Mouse (Mus musculus) adrenal gland, adult 8-10 months (tissue): ENCODE data around the gene Ank. TPM values are rescaled to one million over a fixed set of nuclear protein-coding genes. Genes with fewer than 3 reads are reported as not detected.
"Not testable (repeated sequence)": the region's sequence is repeated elsewhere in the genome, so short reads cannot be mapped to it uniquely, and the experiment has no call there.

Source experiments
- DNase-seq: peaks from one replicate; pipeline ENCODE4 v3.0.0; 2022
- total RNA-seq, 4 experiments: library from RNA; stranded (reverse); gene quantifications; 2 replicates each; pipeline ENCODE4 v1.2.4; 2022

Gene Ank
- total RNA-seq, 4 experiments from 2014 or later, result 38.2 to 68.7 (median 50.9) TPM

DNA sequence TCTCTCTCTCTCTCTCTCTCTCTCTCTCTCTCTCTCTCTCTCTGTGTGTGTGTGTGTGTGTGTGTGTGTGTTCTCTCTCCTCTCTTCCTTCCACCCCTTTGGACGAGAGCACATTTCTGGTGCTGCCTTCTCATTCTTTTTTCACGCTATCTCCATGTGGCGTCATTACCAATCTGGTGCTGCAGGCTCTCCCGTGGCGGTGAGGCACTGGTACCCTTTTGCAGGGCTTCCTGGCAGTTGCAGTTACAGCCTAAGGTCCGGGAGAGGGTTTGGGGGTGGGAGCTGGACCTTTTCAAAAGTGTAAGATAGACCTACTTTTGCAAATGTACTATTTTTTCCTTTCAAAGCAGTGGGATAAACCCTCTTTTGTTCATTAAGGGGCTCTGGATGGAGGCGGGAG lies 1.2 kb downstream of the Ank start:
- DNase-seq, result no peak

DNA sequence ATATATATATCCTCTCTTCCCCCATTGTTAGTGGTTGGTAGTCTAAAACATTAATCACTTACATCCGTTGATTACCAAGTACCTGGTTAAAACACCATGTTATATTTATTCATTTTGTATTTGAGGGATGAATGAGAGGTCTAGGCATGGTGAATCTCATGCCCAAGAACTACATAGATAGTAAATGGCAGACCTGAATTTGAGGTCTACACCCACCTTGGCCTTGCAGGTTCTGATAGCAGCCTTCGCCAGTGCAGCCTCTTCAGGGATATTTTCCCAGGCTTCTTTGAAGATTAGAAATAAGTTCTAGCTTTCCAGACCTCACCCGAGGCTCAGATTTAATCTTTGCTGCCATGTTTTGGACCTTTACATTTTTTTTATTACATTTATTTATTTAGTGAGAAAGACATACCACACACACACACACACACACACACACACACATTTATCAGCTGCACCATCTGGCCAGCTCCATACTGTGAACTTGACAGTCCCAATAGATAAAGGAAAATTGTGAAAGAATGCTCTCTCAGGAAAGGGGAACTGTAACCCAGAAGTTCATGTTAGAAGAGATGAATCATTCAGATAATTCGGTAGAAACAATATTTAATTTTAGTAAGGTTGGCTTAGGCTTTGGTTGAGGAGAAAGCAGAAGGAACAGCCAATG lies 2.5 kb downstream of the Ank start:
- DNase-seq, result no peak

DNA sequence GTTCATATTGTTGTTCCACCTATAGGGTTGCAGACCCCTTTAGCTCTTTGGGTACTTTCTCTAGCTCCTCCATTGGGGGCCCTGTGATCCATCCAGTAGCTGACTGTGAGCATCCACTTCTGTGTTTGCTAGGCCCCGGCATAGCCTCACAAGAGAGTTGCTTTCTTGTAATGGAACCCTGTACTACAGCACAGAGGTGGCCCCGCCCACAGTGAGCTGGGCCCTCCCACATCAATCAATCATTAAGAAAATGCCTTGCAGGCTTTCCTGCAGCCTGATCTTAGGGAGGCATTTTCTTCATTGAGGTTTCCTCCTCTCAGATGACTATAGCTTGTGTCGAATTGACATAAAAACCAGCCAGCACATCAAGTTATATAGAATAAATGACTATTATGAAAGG lies 3.9 kb downstream of the Ank start:
- DNase-seq, result not testable (repeated sequence)

DNA sequence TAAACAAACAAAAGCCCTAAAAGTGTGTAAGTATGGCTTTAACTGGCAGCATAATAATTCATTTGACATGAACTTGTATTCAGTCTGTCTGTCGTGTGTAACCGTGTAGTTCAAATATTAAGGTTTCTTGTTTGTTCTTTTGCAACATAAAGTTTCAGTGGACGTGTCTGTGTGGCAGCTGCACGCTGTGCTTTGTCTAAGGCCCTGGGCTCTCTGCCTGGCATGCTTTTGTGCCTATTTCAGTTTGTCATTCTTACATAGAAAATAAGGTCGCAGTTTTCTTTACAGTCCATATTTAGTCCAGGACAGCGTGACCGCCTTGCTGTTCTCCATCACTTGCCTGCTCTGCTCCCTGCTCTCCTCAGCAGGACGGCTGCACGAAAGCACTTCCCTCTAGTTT lies 5.8 kb downstream of the Ank start:
- no peak for DNase-seq

DNA sequence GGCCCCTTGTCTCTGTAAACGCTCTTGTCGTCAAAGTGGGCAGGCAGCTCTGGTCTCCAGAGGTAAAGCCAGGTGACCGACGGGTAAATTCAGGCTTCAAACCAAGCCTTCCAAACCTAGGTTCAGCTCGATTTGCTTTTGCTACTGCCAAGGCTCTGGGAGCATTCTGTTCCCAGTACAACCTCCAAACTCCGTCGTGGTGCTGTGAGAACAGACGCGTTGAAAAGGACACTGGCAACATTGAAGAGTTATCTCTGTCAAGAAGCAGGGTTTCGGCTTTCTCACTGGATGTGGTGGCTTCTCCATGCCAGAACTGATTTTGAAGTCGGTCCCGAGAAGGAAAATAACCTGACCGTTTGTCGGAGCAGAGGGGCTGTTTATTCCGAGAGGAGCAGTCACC lies 9.5 kb downstream of the Ank start:
- no peak for DNase-seq

DNA sequence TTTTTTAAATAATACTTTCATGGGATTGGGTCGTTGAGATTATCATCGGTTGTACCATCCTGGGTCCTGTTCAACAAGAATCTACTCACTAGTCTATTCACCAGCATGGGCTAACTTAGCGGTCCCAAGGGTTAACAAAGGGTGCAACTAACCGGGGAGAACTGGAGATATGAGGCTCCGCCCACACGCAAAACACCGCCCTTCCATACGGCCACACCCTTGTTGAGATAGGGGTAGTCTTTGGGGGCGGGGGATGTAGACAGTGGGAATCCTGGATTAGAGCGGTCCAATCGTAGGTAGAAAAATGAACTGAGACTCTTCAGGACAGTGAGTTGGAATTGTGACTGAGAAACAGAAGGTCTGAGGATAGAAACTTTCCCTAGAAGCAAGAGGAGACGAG lies 10.2 kb downstream of the Ank start:
- DNase-seq, result no peak

DNA sequence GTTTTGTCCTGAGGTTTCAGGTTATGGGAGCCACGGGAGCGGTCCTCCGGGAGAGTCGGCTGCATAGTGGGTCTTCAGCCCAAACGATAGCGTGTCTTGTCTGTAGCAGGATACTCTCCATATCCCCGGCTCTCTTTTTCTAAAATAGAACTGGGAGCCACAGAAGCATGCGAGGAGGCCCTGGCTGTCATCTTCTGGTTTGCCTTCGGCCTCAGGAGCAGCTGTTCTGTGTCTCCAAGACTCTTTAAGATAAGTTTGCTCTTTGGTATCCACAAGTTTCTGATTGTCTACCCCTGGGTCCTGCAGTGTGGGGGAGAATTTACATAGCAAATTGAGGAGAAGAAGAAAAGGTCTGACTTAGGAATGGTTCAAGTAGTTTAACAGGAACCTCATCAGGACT lies 10.7 kb downstream of the Ank start:
- DNase-seq, result no peak

DNA sequence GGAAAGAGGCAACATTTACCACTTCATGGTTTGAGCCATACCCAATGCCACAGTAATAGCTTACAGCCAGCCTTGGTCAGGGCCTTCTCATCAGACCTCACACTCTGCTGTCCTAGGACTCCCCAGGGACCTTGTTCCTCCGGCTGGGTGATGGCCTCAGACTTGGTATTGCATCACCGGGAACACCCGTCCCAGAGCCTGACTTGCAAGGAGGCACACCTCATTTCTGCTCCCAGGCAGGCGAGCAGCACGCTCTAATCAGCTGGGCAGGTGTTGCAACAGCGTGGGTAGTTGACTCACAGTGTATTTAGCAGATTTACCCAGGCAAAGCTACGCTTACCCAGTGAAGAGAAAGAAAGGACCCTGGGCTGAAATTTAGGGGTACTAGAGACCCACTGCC lies 11.2 kb downstream of the Ank start:
- DNase-seq, result peak; percentile 74

DNA sequence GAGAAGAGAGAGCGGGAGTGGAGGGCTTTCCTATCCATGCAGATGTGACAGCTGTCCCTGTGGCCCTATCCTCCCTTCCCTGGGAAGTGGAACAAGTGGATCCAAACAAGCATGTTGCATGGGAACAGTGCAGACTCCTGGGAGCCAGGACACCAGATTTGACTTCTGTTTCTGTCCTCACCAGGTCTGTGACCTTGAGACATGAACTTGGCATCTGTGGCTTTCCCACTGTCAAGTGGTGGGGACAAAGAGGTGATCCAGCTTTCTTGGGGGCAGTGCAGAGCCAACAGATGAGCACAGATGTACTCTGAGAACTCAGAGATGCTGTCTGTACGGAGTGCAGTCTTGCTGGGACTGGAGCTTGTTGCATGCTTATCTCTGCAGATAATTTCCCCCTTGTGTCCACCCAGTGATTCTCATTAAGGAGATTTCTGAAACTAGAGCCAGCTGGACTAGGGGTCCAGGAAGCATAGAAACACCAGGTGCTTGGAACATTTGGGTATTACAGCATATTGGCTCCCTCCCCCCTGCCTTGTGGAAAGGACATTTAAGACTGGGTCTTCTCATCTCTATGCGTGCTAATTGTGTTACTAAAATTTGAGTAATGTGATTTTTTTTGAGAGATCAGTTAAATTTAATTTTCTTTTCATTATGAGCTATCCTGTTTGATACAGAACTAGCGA lies 14.0 kb downstream of the Ank start:
- DNase-seq, result no peak

DNA sequence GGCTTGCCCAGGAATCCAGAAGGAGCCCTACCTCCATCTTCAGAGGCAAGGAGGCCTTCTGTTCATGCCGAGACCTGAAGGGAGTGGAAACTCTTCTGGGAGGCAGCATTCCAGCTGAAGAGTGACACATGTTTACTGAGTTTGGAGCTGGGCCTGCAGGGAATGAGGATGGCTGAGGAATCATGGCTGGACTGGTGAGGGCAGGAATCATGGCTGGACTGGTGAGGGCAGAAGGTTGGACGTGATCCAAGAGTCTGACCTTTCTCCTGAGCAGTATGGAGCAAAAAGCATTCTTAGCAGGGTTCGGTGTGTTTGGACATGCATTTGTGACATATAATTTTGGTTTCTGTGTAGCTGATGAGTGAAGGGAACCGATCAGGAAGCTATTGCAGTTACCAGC lies 15.5 kb downstream of the Ank start:
- no peak for DNase-seq

DNA sequence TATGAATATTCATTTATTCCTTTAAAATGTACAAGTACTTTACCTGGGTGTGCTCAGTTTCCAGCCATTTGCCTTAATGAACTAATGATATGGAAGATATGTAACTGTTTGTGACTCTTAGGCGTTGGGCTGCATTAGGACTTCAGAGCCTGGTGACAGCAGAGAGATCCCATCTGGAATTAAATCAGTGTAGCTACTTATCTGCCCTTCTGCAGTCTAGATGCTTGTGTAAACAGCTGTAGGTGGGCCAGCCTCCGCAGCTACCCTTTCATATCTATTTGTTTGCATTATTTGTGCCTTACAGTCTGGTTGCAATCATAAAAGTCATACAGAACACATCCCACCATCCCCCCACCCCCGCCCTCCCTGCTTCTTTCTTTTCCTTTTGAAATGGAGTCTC lies 16.7 kb downstream of the Ank start:
- no peak for DNase-seq

DNA sequence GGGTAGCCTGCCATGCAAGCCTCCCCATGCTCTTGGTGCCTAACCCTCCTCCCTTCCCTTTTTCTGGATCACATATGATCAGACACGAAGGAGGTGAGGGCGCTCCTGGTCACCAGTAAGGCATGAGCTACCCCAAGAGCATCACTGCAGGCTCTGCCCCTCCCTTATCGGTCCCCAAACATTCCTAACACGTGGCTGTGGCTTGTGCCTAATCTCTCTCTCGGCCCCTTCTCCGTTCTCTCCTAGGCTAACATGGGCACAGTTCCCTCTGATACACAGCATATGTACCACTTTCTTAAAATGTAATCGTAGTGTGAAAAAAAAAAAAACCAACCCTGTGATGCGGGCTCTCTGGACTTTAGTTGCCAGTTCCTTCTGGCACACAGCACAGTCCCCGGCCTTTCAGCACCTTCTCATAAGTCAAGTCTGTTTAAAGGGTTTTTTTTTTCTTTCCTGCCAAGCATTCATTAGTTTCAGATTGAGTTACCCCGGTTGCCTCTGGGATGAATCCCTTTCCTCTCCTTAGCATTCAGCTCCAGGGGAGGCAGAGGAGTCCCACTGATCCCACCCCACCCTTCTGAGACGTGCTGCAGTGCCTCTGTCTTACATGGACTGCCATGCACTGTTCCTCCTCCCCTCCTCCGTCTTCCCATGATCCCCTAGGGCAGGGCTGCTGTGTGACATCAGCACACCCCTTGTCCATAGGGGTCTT lies 19.2 kb downstream of the Ank start:
- DNase-seq, result no peak

DNA sequence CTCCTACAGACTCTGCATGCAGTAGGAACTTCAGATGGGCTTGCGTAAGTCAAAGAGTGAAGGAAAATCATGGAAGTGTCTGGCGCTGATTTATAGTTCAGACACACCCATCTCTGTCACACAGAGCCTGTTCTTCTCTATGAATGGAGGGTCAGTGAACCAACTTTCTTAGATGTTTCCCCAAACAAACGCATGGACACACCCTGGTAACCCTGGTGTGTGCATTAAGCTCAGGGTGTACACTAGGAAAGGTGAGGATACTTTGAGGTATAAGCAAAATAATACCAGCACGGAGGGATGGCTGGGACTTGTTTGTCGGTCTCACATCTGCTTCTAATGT lies 19.8 kb downstream of the Ank start:
- DNase-seq, result no peak

DNA sequence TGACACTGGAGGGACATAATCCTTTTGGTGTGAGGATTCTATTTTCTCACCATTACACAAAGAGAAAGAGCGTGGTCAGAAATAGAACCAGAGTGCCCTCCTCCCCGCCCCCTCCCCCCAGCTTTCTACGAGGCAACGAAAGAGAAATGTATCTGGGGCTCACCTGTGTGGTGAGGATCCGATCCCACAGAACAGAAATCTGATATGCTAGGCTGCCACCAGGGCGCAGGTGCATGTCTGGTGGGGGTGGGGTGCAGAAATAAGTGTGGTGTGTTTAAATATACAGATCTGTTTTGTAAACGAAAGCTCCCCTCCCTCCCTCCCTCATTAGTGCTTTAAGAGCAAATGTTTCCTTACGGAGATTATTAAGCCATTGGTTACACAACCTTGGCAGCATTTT lies 20.6 kb downstream of the Ank start:
- no peak for DNase-seq

DNA sequence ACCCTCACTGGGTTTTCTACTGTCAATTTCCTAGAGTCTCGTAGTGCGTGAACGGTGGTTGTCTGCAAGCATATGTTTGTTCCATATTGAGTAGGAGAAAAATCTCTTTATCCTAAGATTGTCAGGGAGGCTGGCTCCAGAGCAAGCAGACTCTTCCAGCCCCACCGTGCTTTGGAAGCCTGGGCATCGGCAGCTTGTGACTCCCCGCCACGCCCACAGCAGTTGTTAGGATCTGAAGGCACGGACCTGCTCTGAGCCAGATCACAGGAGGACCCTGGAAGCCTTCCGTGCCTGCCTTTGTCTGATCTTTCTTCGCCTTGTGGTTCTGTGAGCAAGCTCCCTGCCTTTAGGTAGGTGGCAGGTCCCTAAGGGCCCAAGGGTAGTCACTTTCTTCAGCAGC lies 21.6 kb downstream of the Ank start:
- no peak for DNase-seq

DNA sequence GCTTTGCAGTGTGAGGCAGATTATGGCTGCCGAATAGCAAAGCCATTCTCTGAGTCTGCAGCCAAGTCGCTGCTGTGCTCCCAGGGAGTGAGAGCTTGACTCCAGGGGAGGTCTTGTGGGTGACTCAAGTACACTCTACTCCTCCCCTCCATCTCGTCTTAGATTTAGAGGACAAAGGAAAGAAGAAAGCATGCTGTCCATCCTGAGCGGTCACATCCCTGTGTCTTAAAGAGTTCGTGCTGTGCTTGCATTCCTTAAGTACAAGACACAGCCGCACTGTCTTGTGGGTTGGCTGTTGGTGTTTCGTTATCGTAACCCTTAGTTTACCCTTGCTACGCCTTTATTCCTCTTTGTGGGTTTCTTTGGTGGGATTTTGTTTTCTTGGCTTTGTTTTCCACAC lies 24.2 kb downstream of the Ank start:
- DNase-seq, result no peak

DNA sequence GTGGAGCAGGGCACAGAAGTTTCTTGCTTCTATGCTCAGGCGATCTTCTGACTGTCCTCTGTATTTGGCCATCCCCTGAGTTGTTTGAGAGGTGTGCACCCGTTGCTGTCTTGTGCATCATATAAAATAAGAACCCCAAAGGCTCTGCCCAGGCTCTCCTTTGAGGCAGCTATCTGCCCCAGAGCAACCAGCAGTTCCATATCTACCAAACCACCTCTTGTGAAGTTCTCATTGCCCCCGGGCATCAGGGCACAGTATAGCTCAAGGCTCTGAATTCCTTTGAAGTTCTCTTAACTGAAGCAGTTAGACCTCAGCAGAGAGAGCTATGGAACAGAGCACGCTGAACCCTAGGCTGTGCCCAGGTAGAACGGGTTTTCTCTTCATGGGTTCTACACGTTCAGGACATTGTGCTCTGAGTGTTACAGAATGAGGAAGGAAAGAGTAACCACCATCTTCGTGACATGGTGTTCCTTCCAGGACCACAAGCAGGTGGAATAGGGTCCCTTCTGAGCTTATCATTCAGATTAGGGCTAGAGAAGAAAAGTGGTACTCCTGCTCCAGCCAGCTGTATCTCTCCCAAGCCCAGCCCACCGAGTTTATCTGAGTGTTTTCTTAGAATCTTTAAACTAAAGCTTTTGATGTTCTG lies 25.1 kb downstream of the Ank start:
- DNase-seq, result no peak

DNA sequence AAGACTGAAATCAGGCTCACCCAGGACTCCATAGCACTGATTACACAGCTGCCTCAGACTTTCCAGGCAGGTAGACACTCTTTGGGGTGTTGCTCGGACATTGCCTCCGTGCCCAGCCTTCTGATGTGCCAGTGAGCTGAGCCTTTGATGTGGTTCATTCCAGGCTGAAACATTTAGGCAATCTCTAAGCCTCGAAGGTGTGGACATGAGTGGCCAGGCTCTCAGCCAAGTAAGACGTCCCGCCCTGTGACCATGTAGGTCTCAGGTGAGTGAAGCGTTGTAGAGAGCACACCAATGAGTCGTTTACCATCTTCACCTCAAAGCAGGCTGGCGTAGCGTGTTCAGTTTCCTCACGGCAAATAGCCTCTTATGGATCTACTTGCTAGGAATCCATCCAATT lies 25.7 kb downstream of the Ank start:
- no peak for DNase-seq

DNA sequence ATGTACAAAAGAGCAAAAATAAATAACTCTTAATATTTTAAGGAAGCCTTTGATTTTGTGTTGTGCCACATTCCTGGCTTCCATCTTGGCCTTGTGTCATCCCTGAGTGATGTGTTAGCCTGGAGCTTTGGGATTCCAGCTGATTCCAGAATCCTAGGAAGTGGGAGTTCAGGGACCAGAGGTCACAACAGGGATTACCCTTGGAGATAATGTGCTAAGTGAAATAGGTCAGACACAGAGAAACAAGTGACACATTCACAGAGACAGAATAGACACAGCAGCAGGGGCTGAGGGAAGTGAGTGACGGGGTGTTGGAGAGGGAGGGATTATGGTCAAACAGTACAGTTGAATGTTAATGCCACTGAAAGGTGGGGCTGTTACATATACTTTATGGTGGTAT lies 26.3 kb downstream of the Ank start:
- DNase-seq, result no peak

DNA sequence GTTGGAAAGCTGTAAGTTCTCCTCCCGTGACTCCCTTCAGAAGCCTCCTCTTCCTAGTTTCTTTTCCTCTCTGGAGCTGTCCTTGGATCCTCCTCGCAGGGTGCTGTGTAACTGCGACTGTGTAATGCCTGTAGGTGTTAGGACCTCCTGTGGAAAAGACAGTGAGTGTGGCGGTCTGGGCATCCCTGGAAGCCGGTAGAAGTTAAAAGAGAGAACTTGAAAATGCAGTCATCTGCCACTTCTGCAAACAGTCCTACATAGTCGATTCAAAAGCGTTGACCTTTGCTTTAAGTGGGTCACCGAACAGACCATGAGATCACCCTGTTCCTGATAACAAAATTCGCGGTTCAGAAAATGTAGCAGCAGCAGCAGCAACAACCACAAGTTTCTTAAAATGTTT lies 27.0 kb downstream of the Ank start:
- no peak for DNase-seq

DNA sequence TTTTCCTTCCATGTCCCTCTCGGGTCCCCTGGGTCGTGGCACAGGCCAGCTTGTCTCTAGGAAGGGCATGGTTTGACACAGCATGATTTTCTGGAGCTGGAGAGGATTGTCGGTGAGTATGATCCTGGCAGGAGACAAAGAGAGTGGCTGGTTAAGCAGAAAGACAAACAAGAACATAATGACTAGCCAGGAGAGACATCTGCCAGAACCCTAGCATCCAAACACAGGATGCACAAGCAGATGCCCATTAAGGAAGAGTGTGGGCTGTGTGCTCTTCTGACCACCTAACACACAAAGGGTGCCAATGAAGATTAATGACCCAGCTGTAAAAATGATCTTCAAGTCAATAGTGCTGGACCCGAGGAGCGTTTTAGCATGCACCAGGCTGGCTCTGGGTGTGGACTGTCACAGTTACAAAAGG lies 29.5 kb downstream of the Ank start:
- DNase-seq, result no peak

DNA sequence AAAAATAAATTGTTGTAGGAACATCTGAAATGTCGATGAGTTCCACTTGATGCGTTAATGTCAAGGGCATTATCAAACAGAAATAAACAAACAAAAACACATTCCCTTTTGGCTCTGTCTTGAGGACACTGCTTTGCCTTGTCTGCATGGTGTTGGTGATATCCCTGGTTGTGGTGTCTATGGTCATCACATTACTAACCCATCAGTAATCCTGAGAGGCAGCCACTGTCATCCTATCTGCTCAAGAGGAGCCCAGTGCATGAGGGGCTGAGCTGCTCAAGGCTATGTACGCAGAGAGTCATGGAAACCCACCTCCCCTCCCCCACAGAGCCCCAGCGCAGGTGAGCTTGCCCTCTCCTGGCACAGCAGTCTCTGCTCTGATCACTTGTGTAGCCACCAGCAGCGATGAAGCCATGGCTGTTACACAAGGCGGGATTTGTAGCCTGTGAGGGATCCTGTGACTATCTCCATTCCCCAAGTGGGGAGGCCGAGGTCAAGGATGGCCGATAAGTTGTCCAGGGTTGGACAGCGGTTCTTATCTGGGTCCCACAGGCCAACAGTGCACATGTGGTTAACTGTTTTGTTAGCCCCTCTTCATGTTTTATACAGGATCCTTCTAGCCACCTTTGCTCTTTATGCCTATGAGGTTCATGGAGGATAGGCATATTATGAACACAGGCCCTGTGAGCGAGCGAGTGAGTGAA lies 30.3 kb downstream of the Ank start:
- DNase-seq, result no peak
